Mouse (Mus musculus) granulocyte monocyte progenitor cell, adult 5-6 weeks (primary cell): ENCODE measurements around the gene Afmid. TPM values are rescaled to one million over a fixed set of nuclear protein-coding genes. Genes with fewer than 3 reads are reported as not detected.

Source experiments
- ATAC-seq: replicated peaks from 2 replicates; pipeline ENCODE4 v1.8.0; 2016; ENCODE audit warnings: mild to moderate bottlenecking, moderate TSS enrichment, inconsistent platforms; ENCODE audit not compliant: poor library complexity, severe bottlenecking
- total RNA-seq, 2 experiments: library from RNA; stranded (forward) in 1 of 2; stranded (reverse) in 1 of 2; fragments of 200-712, 200-1000 nt in 1 of 2; fragments of >200 nt in 1 of 2; fragmentation: Nextera tagmentation in 1 of 2; gene quantifications; 2 replicates each; pipeline ENCODE4 v1.2.3; 2014 to 2017

Gene Afmid
- total RNA-seq, 2 experiments from 2014 or later: 1.4 to 9.0 TPM

DNA sequence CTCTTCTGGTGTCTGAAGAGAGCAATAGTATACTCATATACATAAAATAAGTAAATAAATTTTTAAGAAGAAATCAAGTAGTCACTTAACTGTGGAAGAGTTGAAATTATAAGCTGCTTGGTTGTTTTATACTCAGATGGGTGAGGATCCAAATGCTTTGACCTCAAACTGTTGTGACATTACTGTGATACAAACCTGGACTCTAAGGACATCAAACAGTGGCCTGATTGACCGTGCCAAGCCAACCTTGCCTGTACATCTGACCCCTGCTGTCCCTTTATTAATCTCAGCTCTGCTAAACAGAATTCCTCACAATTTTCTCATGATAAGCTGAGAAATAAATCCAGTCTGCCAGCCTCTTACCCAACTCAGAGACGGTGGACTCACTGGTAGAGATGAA, 19.9 kb downstream of the Afmid start:
- no peak for ATAC-seq

DNA sequence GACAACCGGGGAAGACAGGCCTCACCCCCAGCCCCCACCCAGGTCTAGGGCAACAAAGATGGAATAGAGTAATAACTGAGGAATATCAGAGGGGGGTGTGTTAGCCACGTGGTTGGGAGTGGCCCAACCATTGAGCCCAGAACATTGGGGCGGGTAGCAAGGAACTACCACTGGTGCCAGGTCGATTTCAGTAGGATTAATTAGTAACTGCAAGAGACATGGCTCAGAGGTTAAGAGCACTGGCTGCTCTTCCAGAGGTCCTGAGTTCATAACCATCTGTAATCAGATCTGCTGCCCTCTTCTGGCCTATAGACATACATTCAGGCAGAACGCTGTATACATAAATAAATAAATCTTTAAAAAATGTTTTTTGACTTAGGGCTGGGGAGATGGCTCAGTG, 20.9 kb downstream of the Afmid start:
- ATAC-seq: no peak

DNA sequence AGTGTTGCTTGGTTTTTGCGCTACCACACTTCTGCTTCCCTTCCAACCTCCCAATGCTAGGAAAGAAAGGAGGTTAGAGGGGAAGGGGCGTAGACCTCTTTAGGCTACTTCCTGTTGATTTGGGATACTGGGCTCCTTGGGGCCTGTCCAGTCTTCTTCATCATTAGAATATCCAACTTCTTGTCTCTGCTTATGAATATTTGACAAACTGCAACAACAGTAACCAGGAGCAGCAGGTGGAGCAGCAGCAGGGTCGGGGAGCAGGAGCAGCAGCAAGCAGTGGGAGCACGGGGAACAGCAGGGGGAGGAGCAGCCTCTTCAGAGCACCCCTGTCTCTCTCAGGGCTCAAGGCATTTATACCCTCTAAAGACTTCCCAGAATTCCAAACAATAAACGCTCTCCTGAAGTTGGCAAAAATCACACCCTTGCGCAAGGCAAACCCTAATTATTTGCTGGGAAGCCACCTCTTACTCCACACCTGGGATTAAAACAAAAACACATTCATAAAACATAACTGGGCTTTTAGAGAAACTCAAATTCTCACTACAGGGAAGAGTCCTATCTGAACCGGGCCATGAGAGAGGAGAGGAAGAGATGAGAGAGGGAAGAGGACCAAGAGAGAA, 22.0 kb downstream of the Afmid start:
- ATAC-seq: no peak

DNA sequence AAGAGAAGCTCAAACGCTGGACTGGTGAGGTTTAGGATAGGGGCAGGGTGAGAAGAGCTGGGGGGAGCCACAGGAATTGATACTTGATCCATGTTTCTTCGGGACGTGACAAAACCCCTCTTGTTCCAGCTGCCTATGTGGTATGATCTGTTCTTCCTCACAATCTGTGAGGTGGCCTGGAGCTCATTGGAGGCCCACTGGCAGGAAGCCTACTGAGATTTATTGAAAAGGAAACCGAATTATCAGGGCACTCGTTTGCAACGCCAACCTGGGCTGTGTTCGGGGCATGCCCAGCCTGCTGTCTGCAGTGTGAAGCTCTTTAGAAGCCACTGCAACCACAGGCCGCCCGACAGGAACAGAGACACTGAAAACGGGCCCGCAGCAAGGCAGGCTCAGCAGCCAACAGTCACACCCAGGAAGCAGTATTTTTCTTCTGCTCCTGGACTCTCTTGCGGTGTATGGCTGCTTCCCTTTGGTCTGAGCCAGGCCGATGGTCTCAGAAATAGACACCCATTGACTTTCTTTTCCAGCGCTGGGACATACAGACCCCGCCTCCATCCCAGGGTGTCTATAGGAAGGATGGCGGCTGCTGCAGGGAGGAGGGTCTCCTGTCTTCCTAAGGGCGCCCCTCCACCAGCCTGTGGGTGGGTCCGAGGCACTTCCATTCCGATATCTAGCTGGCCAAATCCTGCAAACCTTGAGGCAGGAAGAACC, 22.7 kb downstream of the Afmid start:
- peak; percentile 49 for ATAC-seq

DNA sequence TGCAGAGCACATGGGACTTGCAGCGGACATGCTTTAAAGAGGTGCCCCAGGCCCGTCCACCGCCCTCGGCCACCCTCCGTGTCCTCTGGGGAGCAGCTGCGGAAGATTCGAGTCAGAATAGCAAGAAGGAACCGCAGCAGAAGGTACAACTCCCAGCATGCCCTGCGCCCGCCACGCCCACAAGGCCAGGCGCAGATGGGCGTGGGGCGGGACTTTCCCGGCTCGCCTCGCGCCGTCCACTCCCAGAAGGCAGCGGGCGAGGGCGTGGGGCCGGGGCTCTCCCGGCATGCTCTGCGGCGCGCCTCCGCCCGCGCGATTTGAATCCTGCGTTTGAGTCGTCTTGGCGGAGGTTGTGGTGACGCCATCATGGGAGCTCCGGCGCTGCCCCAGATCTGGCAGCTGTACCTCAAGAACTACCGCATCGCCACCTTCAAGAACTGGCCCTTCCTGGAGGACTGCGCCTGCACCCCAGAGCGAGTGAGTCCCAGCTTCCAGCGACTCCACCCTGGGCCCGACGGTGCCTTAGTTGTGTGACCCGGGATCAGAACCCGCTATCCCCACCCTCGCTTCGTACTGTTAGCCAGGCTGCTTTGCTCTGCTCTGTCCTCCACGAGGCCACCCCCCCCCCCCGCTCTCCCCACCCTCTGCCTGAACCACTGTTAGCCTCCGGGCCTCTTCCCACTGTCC, 23.4 kb downstream of the Afmid start, which contains the start of gene Birc5:
TSS of gene Birc5 (plus strand) at position 267 of the 687 bp plus-strand sequence.
- ATAC-seq: peak; percentile 98

DNA sequence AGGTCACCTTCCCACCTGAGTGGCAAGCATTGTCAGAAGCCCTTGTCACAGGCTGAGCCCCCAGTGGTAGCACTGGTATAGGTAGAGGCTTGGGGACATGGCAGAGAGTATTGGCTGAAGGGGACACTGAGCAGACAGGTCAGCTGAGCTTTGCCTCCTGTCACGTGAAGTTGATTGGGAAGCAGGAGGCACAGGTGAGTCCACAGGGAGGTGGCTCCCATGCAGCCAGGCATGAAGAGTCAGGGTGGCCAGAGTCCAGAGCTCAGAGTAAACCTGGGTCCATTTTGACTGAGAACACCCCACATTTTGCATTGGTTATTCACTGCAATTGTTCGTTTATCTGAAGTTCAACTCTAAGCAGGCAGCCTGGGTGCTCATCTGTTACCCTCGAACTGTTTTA, 27.2 kb downstream of the Afmid start:
- no peak for ATAC-seq

DNA sequence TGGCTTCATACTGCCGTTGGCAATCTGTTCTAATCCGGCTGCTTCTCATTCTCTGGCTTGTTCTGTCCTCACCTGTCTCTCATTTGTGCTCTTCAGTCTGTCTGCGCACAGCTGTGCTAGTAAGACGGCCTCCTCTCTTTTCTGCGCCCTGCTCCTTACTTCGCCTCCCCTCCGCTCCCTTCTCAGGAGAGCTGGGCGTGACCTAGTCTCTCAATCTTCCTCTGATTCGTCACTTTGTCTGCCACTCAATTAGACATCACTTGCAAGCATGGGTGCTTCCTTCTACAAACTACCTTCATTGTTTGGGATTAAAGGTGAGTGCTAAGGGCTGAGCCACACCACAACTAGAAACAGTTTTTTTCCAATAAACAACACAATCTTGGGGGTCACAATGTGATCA, 28.5 kb downstream of the Afmid start:
- ATAC-seq: no peak

DNA sequence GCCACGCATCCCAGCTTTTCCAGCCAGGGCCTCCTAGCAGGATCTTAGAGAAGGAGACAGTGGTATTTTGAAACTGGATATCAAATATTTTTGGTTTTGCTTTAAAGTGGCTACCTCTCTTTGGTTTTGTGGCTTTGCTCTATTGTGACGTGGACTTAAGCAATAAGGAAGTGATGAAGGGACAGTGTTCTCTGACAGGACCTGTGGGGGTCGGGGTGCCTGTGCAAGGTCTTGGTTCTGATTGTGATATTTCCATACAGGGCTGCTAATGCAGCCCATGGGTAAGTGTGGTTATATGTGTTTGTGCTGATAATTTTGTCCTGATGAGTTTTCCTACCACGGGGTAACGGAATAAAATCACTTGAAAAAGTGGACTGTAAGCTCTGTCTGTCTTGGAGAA, 29.6 kb downstream of the Afmid start:
- peak; percentile 72 for ATAC-seq

DNA sequence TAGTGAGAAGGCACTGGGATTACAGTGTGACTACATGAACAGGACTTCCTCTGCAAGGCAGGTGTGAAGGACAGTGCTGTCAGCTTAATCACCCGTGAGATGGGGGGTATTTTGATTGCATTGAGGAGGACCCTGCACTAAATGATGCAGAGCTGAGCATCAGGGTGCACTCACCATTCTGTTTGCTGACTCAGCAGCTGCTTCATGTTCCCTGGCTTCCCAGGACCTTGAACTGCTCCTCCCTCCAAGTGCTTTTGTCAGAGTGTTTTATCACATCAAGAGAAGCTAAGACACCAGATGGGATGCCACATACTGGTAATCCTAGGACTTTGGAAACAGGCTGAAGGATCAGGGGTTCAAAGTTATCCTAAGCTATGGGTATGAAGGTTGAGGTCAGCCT, 30.3 kb downstream of the Afmid start:
- ATAC-seq: no peak

DNA sequence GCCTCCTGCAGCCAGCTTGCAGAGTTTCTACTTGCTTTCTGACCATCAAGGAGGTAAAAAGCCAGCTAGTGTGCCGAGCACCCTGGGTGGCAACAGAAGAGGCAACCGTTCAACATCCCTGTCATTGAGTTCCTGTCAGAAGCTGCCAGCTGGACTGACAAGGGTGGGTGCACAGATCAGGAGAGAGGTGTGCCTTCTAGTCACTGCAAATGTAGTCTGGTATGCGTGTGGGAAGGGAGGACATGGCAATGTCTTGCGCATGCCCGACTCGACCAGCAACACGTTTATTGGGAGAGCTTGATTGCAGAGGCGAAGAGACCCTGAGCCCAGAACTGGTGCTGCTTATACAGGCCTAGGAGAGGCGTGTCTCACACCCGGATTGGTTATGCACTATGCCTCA, 31.7 kb downstream of the Afmid start:
- no peak for ATAC-seq

DNA sequence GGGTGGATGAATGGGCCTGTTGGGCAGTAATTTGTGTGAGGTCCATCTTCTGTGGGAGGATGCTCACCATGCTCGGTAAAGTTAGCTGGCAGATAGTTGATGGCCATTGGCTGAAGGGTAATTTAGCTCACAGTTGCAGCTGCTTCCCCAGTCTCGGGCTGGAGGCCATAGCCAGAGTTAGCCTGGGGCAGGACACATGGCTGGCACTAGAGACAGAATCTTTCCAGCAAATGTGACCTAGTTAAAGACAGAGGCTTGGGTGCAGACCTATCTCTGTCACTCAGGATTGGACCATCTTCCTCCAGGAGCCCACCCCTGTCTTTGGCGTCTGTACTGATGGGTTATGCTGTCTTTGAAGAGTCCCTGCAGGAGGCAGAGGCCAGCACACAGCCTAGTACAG, 32.7 kb downstream of the Afmid start:
- ATAC-seq: no peak

DNA sequence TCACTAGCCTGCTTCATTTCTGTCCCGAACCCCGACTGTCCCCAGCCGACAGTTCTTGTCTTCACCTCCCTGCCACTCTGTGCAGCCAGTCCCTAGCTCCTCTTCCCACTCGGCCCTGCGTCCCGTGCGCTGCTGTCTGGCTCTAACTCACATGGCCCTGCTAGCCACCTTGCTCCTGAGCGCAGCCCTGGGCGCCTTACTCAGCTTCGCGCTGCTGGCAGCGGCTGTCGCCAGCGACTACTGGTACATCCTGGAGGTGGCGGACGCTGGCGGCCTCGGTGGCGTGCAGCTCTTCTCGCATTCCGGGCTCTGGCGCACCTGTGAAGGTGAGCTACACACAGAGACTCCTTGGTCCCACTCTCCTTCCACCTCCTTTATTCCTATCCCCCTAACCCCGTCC, 34.9 kb downstream of the Afmid start, which contains the start of gene Tmem235:
TSS of gene Tmem235 (plus strand) at position 152 of the 400 bp plus-strand sequence.
- ATAC-seq: no peak

DNA sequence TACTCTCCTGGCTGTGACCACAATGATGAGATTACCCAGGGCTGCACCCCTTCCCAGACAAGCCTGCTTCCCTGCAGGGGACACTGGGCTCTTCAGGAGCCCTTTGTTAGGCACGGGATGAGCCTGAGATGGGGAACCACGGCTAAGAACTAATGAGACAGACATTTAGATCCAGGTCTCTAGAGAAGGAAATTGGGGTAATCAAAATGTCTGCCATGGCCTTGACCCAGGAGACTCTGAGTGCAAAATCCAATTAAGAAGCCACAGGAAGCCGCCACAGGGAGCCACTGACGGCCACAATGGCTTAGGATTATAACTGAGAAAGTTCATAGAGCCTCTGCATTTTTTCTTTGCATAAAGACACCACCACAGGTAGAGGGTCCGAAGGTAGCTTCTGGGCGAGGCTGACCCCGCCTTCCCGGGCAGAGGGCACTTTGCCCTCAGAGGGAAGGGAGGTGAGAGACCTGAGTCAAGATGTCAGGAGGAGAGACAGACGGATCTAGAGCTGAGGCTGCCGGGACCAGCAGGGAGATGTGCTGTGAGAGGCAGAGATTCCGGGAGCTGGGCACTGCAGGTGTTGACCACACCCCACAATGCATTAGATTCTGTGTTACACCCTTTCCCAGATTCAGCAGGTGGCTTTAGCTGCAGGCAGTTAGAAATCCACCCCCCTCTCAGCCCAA, 37.6 kb downstream of the Afmid start:
- no peak for ATAC-seq

DNA sequence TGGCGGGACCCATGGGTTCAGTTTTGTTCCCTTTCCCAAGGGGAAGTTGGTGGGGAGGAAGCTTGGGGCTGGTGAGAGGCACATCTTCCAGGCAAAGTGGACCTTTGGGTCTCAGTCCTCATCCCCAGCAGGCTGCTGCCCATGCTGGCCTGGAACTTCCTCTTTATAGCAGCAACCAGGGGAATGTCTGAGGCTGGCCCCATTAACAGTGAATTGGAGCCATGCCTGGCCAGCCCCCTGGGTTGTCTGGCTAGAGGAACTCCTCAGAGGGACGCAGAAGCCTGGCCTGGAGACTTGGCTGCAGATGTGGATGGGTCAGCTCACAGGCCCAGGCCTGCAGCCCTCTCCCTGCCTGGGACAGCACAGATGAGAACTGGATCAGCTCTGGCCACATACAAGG, 39.1 kb downstream of the Afmid start:
- ATAC-seq: peak; percentile 67

DNA sequence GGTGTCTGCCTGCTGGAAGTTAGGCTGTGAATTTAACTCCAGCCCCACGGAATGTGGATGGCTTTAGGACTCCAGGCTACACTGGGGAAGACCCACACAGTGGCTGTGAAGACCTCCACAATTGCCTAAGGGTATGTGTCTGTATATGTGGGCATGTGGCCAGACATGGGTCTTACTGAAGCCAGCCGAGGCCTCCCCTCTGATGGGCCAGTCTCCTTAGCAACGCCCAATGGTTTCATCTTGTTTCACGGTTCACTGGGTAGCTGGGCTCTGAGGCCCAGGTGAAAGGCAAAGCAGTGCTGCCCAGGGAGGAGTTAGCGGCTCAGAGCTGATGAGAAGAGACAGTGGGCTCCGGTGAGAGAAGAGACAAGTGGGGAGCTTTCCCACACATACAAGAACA, 40.3 kb downstream of the Afmid start:
- no peak for ATAC-seq

DNA sequence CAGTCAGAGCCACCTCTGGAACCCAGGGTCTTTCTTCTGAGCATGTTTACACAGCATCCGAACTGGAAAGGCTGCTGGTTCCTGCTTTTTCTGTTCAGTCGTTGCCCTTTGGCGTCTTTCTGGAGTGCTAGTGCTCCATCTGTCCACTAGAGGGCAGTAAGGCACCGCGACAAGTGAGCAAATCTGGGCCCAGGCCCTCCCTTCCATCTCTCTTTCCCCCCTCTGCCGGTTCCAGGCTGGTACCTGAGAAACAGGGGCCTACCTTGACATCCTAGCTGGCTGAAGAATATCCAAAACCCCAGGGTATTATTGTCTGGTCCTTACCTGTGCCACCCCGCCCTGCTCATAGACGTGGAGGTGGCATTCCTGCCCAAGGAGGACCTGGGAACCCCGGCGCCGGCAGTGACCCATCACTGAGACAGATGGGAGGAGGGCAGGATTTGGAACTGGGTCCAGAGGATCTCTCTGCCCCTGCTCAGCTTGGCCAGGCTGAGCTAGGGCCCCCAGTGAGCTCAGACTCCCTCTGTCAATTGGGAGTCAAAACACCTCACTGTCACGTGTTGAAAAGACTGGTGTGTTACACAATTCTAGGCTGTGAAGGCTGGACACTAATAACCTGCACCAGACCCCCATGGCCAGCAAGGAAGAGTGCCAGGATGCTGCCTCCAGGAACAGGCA, 45.1 kb downstream of the Afmid start:
- ATAC-seq: peak; percentile 58

DNA sequence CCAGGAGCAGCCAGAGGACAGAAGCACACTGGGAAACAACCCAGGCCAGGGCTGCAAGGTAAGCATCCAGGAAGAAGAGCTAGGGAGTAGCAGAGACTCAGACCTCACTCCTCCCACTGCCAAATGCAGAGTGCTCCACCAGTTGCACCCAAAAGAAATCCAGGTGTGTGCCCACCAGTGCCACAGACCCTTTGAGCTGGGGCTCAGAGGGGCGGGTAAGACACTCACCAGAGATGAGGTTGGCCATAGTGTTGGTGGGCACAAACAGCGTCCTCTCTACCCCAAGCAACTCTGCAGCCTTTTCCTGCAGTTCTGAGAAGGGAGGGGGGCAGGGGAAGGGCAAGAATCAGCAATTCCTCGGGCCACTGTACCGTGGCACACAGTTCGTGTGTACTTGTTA, 45.7 kb downstream of the Afmid start:
- ATAC-seq: no peak

DNA sequence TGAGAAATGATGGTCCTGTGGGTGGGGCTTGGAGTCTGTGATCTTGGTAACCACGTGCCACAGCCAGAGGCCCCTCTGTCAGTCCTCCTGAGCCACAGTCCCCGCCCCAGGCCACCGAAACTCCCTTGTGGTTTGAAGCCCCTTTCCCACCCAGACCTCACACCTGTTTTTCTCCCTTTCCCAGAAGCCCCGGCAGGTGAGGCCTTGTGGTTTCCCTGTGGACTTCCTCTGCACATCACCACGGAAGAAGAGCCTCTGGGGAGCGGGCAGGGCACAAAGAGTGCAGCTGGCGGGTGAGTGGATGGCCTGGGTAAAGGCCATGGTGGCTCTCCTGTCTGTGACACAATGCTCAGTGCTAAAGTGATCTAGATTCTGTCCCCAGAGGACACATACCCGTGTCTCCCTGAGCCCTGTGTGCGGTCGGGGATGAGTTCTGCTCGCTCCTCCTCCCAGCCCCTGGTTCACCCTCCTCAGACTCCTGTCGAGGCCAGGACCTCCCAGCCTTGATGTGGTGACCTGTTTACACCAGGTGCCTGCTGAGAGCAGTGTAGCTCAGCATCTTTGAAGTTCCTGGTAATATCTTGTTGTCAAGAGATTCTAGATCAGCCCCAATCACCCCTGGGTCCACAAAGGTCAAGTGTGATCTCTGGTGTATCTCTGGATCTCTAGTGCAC, 46.3 kb downstream of the Afmid start:
- ATAC-seq: no peak

DNA sequence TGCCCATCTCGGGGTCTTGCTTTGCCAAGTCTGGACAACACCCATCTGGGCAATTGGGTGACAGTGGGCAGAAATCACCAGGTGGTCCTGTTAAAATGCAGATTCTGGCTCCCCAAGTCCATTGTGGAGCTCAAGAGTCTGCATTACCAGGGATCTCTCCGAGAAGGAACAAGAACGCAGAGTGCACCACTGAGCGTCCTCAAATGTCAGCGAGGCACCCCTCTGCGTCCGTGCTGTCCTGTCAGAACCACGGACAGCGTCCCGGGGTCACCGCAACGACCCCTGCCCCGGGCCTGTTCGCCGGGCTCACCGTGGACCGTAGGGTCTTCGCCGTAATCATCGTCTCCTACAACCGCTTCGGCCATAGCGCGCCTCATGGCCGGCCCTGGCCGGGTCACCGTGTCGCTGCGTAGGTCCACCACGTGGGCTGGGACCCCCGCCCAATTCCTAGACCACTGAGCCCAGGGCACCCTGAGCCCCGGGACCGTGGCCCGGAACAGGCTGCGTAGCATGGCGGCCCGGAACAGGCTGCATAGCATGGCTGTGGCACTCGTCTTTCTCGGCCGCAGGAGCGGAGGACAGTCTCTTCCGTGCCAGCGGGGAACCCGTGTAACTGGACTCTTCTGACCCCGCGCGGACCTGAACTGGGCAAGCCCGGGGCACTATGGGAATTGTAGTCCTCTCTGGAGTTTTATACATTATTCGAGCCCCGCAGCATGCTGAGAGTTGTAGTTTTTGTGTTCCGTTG, 47.3 kb downstream of the Afmid start, which contains the start of gene Tha1:
TSS of gene Tha1 (minus strand) at position 621 of the 748 bp plus-strand sequence.
- peak; percentile 62 for ATAC-seq
